Mouse (Mus musculus): ENCODE measurements around the gene Clspn. TPM values are rescaled to one million over a fixed set of nuclear protein-coding genes. Genes with fewer than 3 reads are reported as not detected.

The Clspn gene
- polyA plus RNA-seq, 1 experiment, result 0.53 TPM

- Histone ChIP-seq H3K4me1 (ENCODE audit: control insufficient read depth, insufficient read depth, insufficient read length, low read length) (no peaks in the 10 kb centered on the region), H3K4me3 (ENCODE audit: low read depth, low read length) (no peak overlapping the region), H3K27me3 (ENCODE audit: control insufficient read depth, insufficient read depth, low read length) (no peaks in the 10 kb centered on the region), H3K27ac (ENCODE audit: insufficient read depth, low read depth, low read length) (no peak overlapping the region), H3K36me3 (ENCODE audit: control insufficient read depth, insufficient read depth, low read length) (peaks cover 1% of the 10 kb centered on the region)
- 78% methylated on average over 6 of the region's 6 CpGs for WGBS
- TF ChIP-seq POLR2A (IDR thresholded peaks at IDR 0.05; ENCODE audit: low read depth, low read length) (no peak), CTCF (IDR thresholded peaks at IDR 0.05; ENCODE audit: extremely low read depth, insufficient read length, insufficient replicate concordance, low read depth, low read length) (no peak)
These were observed 7.1 kb downstream of the Clspn start for GRCm38 (mm10) chr4:126563798-126564197.

- WGBS, result 94% methylated on average over 4 of the region's 4 CpGs
- no peaks in the 10 kb centered on the region; the same call in 1 of the 2 replicates for H3K36me3 ChIP-seq (ENCODE audit: control insufficient read depth, insufficient read depth, low read length)
- TF ChIP-seq CTCF (IDR thresholded peaks at IDR 0.05; ENCODE audit: extremely low read depth, insufficient read length, insufficient replicate concordance, low read depth, low read length), result no peak
- TF ChIP-seq POLR2A (IDR thresholded peaks at IDR 0.05; ENCODE audit: low read depth, low read length), result no peak
- H3K27me3 ChIP-seq (ENCODE audit: control insufficient read depth, insufficient read depth, low read length), result no peaks in the 10 kb centered on the region
- no peaks in the 10 kb centered on the region for H3K4me1 ChIP-seq (ENCODE audit: control insufficient read depth, insufficient read depth, insufficient read length, low read length)
- no peak overlapping the region for H3K4me3 ChIP-seq (ENCODE audit: low read depth, low read length)
- H3K27ac ChIP-seq (ENCODE audit: insufficient read depth, low read depth, low read length), result no peak overlapping the region
These were observed 10.5 kb downstream of the Clspn start for GRCm38 (mm10) chr4:126567243-126567642.

GRCm38 (mm10) chr4:126569783-126570182 is 13.0 kb downstream of the Clspn start:
- Histone ChIP-seq H3K27me3 (ENCODE audit: control insufficient read depth, insufficient read depth, low read length) (no peaks in the 10 kb centered on the region), H3K27ac (ENCODE audit: insufficient read depth, low read depth, low read length) (no peak overlapping the region), H3K4me3 (ENCODE audit: low read depth, low read length) (no peak overlapping the region), H3K4me1 (ENCODE audit: control insufficient read depth, insufficient read depth, insufficient read length, low read length) (no peaks in the 10 kb centered on the region), H3K36me3 (ENCODE audit: control insufficient read depth, insufficient read depth, low read length) (peaks cover 4% of the 10 kb centered on the region; the same call in 1 of the 2 replicates)
- TF ChIP-seq POLR2A (IDR thresholded peaks at IDR 0.05; ENCODE audit: low read depth, low read length), result no peak
- no peak for TF ChIP-seq CTCF (IDR thresholded peaks at IDR 0.05; ENCODE audit: extremely low read depth, insufficient read length, insufficient replicate concordance, low read depth, low read length)
- 89% methylated on average over 3 of the region's 3 CpGs for WGBS

- Histone ChIP-seq H3K4me3 (ENCODE audit: low read depth, low read length) (no peak overlapping the region), H3K36me3 (ENCODE audit: control insufficient read depth, insufficient read depth, low read length) (peaks cover 14% of the 10 kb centered on the region)
These were observed 19.5 kb downstream of the Clspn start for GRCm38 (mm10) chr4:126576281-126576680.

GRCm38 (mm10) chr4:126577920-126578319 is 21.2 kb downstream of the Clspn start:
- WGBS, result 81% methylated on average over 3 of the region's 3 CpGs
- H3K4me1 ChIP-seq (ENCODE audit: control insufficient read depth, insufficient read depth, insufficient read length, low read length), result no peaks in the 10 kb centered on the region
- TF ChIP-seq POLR2A (IDR thresholded peaks at IDR 0.05; ENCODE audit: low read depth, low read length), result no peak
- TF ChIP-seq CTCF (IDR thresholded peaks at IDR 0.05; ENCODE audit: extremely low read depth, insufficient read length, insufficient replicate concordance, low read depth, low read length), result no peak
- H3K4me3 ChIP-seq (ENCODE audit: low read depth, low read length), result no peak overlapping the region
- peaks cover 13% of the 10 kb centered on the region for H3K36me3 ChIP-seq (ENCODE audit: control insufficient read depth, insufficient read depth, low read length)
- H3K27ac ChIP-seq (ENCODE audit: insufficient read depth, low read depth, low read length), result no peak overlapping the region
- no peaks in the 10 kb centered on the region for H3K27me3 ChIP-seq (ENCODE audit: control insufficient read depth, insufficient read depth, low read length)

More at GRCm38 (mm10) chr4:126576281-126576680, 19.5 kb downstream of the Clspn start:
- 86% methylated on average over 5 of the region's 5 CpGs for WGBS
- no peak for TF ChIP-seq CTCF (IDR thresholded peaks at IDR 0.05; ENCODE audit: extremely low read depth, insufficient read length, insufficient replicate concordance, low read depth, low read length)
- TF ChIP-seq POLR2A (IDR thresholded peaks at IDR 0.05; ENCODE audit: low read depth, low read length), result no peak
- Histone ChIP-seq H3K4me1 (ENCODE audit: control insufficient read depth, insufficient read depth, insufficient read length, low read length) (no peaks in the 10 kb centered on the region), H3K27ac (ENCODE audit: insufficient read depth, low read depth, low read length) (no peak overlapping the region), H3K27me3 (ENCODE audit: control insufficient read depth, insufficient read depth, low read length) (no peaks in the 10 kb centered on the region)

GRCm38 (mm10) chr4:126579077-126579476 is 22.3 kb downstream of the Clspn start:
- H3K27ac ChIP-seq (ENCODE audit: insufficient read depth, low read depth, low read length), result no peak overlapping the region
- H3K36me3 ChIP-seq (ENCODE audit: control insufficient read depth, insufficient read depth, low read length), result peaks cover 12% of the 10 kb centered on the region
- H3K4me3 ChIP-seq (ENCODE audit: low read depth, low read length), result no peak overlapping the region
- no peaks in the 10 kb centered on the region for H3K27me3 ChIP-seq (ENCODE audit: control insufficient read depth, insufficient read depth, low read length)
- no peak for TF ChIP-seq POLR2A (IDR thresholded peaks at IDR 0.05; ENCODE audit: low read depth, low read length)
- TF ChIP-seq CTCF (IDR thresholded peaks at IDR 0.05; ENCODE audit: extremely low read depth, insufficient read length, insufficient replicate concordance, low read depth, low read length), result no peak
- H3K4me1 ChIP-seq (ENCODE audit: control insufficient read depth, insufficient read depth, insufficient read length, low read length), result no peaks in the 10 kb centered on the region
- 76% methylated on average over 2 of the region's 2 CpGs for WGBS

GRCm38 (mm10) chr4:126585739-126586138 is 29.0 kb downstream of the Clspn start:
- Histone ChIP-seq H3K36me3 (ENCODE audit: control insufficient read depth, insufficient read depth, low read length) (peaks cover 15% of the 10 kb centered on the region; the same call in 1 of the 2 replicates), H3K4me1 (ENCODE audit: control insufficient read depth, insufficient read depth, insufficient read length, low read length) (no peaks in the 10 kb centered on the region), H3K27ac (ENCODE audit: insufficient read depth, low read depth, low read length) (no peak overlapping the region), H3K27me3 (ENCODE audit: control insufficient read depth, insufficient read depth, low read length) (no peaks in the 10 kb centered on the region), H3K4me3 (ENCODE audit: low read depth, low read length) (no peak overlapping the region)
- WGBS, result 96% methylated on average over 13 of the region's 13 CpGs
- TF ChIP-seq CTCF (IDR thresholded peaks at IDR 0.05; ENCODE audit: extremely low read depth, insufficient read length, insufficient replicate concordance, low read depth, low read length) (no peak), POLR2A (IDR thresholded peaks at IDR 0.05; ENCODE audit: low read depth, low read length) (no peak)
